In the genomic region with DNA sequence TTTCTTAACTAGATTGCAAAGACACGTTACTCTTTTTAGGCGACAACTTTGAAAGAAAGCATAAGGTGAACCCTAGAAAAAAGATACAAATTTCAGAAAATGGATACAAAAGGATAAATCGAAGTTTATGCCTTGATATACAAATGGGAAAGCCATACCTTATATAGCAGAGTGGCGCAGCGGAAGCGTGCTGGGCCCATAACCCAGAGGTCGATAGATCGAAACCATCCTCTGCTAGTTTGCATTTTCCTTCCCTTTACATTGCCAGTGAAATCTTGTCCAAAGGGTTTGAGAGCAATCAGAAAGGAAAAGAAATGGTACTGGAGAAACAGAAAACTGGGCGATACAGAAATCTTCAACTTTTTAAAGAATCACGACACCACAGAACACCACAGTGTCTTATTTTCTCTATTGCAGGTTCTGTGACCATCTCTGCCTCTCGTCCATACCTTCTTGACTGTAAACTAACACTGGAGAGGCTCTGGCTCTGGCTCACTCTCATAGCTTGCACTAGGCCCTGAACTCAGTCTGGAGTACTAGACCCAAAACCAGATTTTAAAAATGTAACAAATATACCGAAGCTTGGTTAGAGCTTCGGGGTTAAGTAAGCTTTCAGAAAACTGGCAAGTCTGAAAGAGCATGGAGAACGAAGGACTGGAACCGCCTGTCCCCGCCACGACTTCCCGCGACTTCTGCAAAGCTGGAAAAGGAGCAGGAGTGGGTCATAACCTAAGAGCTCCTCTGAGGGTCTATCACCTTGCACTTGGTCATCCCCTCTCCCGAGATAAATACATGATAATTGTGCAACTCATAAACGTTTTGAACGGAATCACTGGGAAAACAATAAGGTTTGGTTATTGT, we compare ENCODE assay signal across 10 mouse cellular contexts. TPM values are rescaled to one million over a fixed set of nuclear protein-coding genes. Genes with fewer than 3 reads are reported as not detected.
DNase-seq lines count a peak whose midpoint lies in the region; ATAC-seq lines count a peak whose summit lies in the region.
"Had no signal": no experiment of that assay in that cellular context is flagged by ENCODE, and none has a peak within 500 bp of the region (broad histone marks: within the 10 kb centered on the region; RNA-seq: fewer than 3 reads in every experiment).

No protein-coding gene starts in this region.

- H3K36me3 ChIP-seq in kidney, embryonic 15.5 days = no peaks in the 10 kb centered on the region
- no peaks in the 10 kb centered on the region for H3K36me3 ChIP-seq in hindbrain, embryonic 13.5 days
- no peaks in the 10 kb centered on the region for H3K36me3 ChIP-seq in midbrain, embryonic 16.5 days (ENCODE audit: control insufficient read depth, insufficient read depth, low read length)

- peak overlapping the region; percentile 28 for H3K4me3 ChIP-seq in kidney, embryonic 15.5 days (replicated peaks)
- no peak overlapping the region for H3K4me3 ChIP-seq in hindbrain, embryonic 13.5 days
- no peak overlapping the region for H3K4me3 ChIP-seq in midbrain, embryonic 16.5 days (ENCODE audit: low read depth, low read length)

- no peak overlapping the region; the same call in 1 of the 2 replicates for H3K27ac ChIP-seq in kidney, embryonic 15.5 days
- H3K27ac ChIP-seq in hindbrain, embryonic 13.5 days = no peak overlapping the region
- H3K27ac ChIP-seq in midbrain, embryonic 16.5 days (ENCODE audit: low read length) = no peak overlapping the region

- H3K9ac ChIP-seq in kidney, embryonic 15.5 days = no peak overlapping the region
- no peak overlapping the region for H3K9ac ChIP-seq in hindbrain, embryonic 13.5 days
- no peak overlapping the region for H3K9ac ChIP-seq in midbrain, embryonic 16.5 days (ENCODE audit: low read depth, low read length)

- peak overlapping the region; percentile 51 for H3K4me2 ChIP-seq in kidney, embryonic 15.5 days
- 0 out of 2 replicates have a peak overlapping the region, but pooled peaks have one; percentile 0 for H3K4me2 ChIP-seq in hindbrain, embryonic 13.5 days
- H3K4me2 ChIP-seq in midbrain, embryonic 16.5 days (ENCODE audit: low read length) = peak overlapping the region; percentile 15; the same call in 1 of the 2 replicates

- WGBS in kidney, embryonic 15.5 days = 15% methylated on average over 22 of the region's 22 CpGs
- 5% methylated on average over 22 of the region's 22 CpGs for WGBS in hindbrain, embryonic 13.5 days
- 13% methylated on average over 22 of the region's 22 CpGs for WGBS in midbrain, embryonic 16.5 days

- no peak for ATAC-seq in kidney, embryonic 15.5 days (replicated peaks; ENCODE audit: low FRiP score)
- ATAC-seq in hindbrain, embryonic 13.5 days (ENCODE audit: low FRiP score) = no peak
- no peak for ATAC-seq in midbrain, embryonic 16.5 days
- no peak for ATAC-seq in inflammation-experienced regulatory T-cells, adult 6 months

- no peaks in the 10 kb centered on the region for H3K27me3 ChIP-seq in kidney, embryonic 15.5 days
- peaks cover 24% of the 10 kb centered on the region; the same call in 1 of the 2 replicates for H3K27me3 ChIP-seq in hindbrain, embryonic 13.5 days
- peaks cover 3% of the 10 kb centered on the region; the same call in 1 of the 2 replicates for H3K27me3 ChIP-seq in midbrain, embryonic 16.5 days (ENCODE audit: control insufficient read depth, insufficient read depth, low read depth, low read length)

- DNase-seq in kidney, postnatal 36 days = no peak
- DNase-seq in R1 (ENCODE audit: low read depth, low spot score) = peak; percentile 82
- DNase-seq in c-Kit-positive CD71-positive TER-119-positive erythroid progenitor cells, embryonic 14.5 days (ENCODE audit: low spot score) = no peak
- no peak for DNase-seq in left cerebral cortex, adult 8-10 months (ENCODE audit: low spot score in 2 of 2)
- DNase-seq: adrenal gland, adult 8-10 months; lung, postnatal 4 days had no signal

- H3K4me1 ChIP-seq in kidney, embryonic 15.5 days = peaks cover 11% of the 10 kb centered on the region; the same call in 1 of the 2 replicates
- no peaks in the 10 kb centered on the region for H3K4me1 ChIP-seq in hindbrain, embryonic 13.5 days (replicated peaks)
- H3K4me1 ChIP-seq in midbrain, embryonic 16.5 days (ENCODE audit: control insufficient read depth, insufficient read depth, low read length) = no peaks in the 10 kb centered on the region

- H3K9me3 ChIP-seq in kidney, embryonic 15.5 days (replicated peaks) = no peaks in the 10 kb centered on the region
- H3K9me3 ChIP-seq in hindbrain, embryonic 13.5 days = no peaks in the 10 kb centered on the region
- H3K9me3 ChIP-seq in midbrain, embryonic 16.5 days (replicated peaks; ENCODE audit: control insufficient read depth, low read length, poor library complexity, severe bottlenecking) = no peaks in the 10 kb centered on the region

RNA-seq across cellular contexts. Expression of a gene that starts 37.7 kb away (rescaled TPM):
- polyA plus RNA-seq in kidney, embryonic 15.5 days (2015; fragmentation: Nextera tagmentation; extraction: Ambion mirVana) = 12.1 and 12.5 TPM in 2 replicates
- 16.8 and 19.9 TPM in 2 replicates for polyA plus RNA-seq in hindbrain, embryonic 13.5 days (2015; fragmentation: Nextera tagmentation; extraction: Ambion mirVana)
- 12.0 and 13.7 TPM in 2 replicates for polyA plus RNA-seq in midbrain, embryonic 16.5 days (2015; fragmentation: Nextera tagmentation; extraction: Ambion mirVana)
- polyA plus RNA-seq in inflammation-experienced regulatory T-cells, adult 6 months (2017; shearing (Covaris generic)) = not detected
- 1 to 10 TPM; 2.4 to 4.1 (median 3.3) TPM for total RNA-seq in left cerebral cortex, adult 8-10 months (2022)

Comparison
In these comparisons a context has a peak if more than half of its experiments do, and no peak if none do; other contexts are left out.
1. H3K4me2 ChIP-seq: peak in every context shown above with its lines; median percentile 51 in kidney, embryonic 15.5 days; 15 in midbrain, embryonic 16.5 days; 0 in hindbrain, embryonic 13.5 days.
2. RNA of a gene that starts 37.7 kb away (polyA plus RNA-seq): 16.8 to 19.9 TPM in hindbrain, embryonic 13.5 days, 12.1 to 12.5 TPM in kidney, embryonic 15.5 days and 12.0 to 13.7 TPM in midbrain, embryonic 16.5 days; not detected in inflammation-experienced regulatory T-cells, adult 6 months; every median in the first group is over 10 times any median in the second.